Mouse (Mus musculus) kidney, adult 2 months (tissue): ENCODE measurements around the gene Scml4.

Experiments
- CTCF ChIP-seq: fragments of 200-500 bp; conservative IDR thresholded peaks from 2 replicates; pipeline ENCODE4 v1.5.1; 2011; ENCODE audit warnings: low read depth, mild to moderate bottlenecking, control low read depth, low read length, moderate library complexity, mixed read lengths; ENCODE audit not compliant: insufficient read depth, insufficient read length
- POLR2A ChIP-seq: fragments of 200-500 bp; IDR thresholded peaks from one replicate; pipeline ENCODE4 v1.6.1; 2011; ENCODE audit warnings: low read depth, low read length, control low read depth

DNA sequence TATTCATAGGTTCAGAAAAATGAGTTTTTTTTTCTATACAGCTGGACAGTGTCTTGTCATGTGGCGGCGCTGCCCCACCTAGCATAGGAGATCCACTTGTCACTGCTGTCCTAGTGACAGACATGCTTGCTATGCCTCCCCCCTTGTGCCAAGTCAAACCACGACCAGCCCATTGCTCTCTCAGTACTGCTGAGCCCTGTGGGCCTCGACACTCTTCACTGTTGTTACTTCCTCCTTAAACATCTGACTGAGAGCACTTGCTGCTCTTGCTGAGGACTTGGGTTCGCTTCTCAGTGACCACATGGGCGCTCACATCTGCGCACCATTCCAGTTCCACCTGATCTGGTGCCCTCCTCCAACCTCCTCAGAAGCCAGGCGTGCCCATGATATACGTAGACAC lies 8.2 kb downstream of the Scml4 start:
- TF ChIP-seq POLR2A = no peak
- TF ChIP-seq CTCF = no peak
